Mouse (Mus musculus): ENCODE results near the gene Stk11ip. TPM values are rescaled to one million over a fixed set of nuclear protein-coding genes. Genes with fewer than 3 reads are reported as not detected.

Gene Stk11ip
- polyA plus RNA-seq, 1 experiment from 2014 or later = 24.4 TPM

Other genes with a start within 250 kb of the Stk11ip start
- gene Resp18, start 243.1 kb upstream of the Stk11ip start, polyA plus RNA-seq (2016; fragmentation: Nextera tagmentation; extraction: Ambion mirVana) = 29.2 and 32.8 TPM in 2 replicates
- 137 and 140 TPM in 2 replicates for gene Dnpep, start 203.5 kb upstream of the Stk11ip start, polyA plus RNA-seq (2016; fragmentation: Nextera tagmentation; extraction: Ambion mirVana)
- gene Des, start 161.2 kb upstream of the Stk11ip start, polyA plus RNA-seq (2016; fragmentation: Nextera tagmentation; extraction: Ambion mirVana) = 0.74 and 0.78 TPM in 2 replicates
- 10.0 and 11.3 TPM in 2 replicates for gene Speg, start 146.2 kb upstream of the Stk11ip start, polyA plus RNA-seq (2016; fragmentation: Nextera tagmentation; extraction: Ambion mirVana)
- gene Gmppa, start 85.6 kb upstream of the Stk11ip start, polyA plus RNA-seq (2016; fragmentation: Nextera tagmentation; extraction: Ambion mirVana) = 54.8 and 55.8 TPM in 2 replicates
- 6.4 and 8.2 TPM in 2 replicates for gene Asic4, start 71.1 kb upstream of the Stk11ip start, polyA plus RNA-seq (2016; fragmentation: Nextera tagmentation; extraction: Ambion mirVana)
- gene Chpf, start 42.2 kb upstream of the Stk11ip start, polyA plus RNA-seq (2016; fragmentation: Nextera tagmentation; extraction: Ambion mirVana) = 21.6 and 25.8 TPM in 2 replicates
- gene Tmem198, start 42.0 kb upstream of the Stk11ip start, polyA plus RNA-seq (2016; fragmentation: Nextera tagmentation; extraction: Ambion mirVana) = 20.8 and 24.1 TPM in 2 replicates
- gene Obsl1, start 15.1 kb upstream of the Stk11ip start, polyA plus RNA-seq (2016; fragmentation: Nextera tagmentation; extraction: Ambion mirVana) = 31.8 and 36.8 TPM in 2 replicates
- 5.9 and 6.6 TPM in 2 replicates for gene Inha, start 14.5 kb upstream of the Stk11ip start, polyA plus RNA-seq (2016; fragmentation: Nextera tagmentation; extraction: Ambion mirVana)
- 22.4 and 29.4 TPM in 2 replicates for gene Slc4a3, start 24.7 kb downstream of the Stk11ip start, polyA plus RNA-seq (2016; fragmentation: Nextera tagmentation; extraction: Ambion mirVana)